Comparison of ENCODE assay signal across 31 mouse cellular contexts in genomic region chr6:134066112-134066511, GRCm38 (mm10). TPM values are rescaled to one million over a fixed set of nuclear protein-coding genes. Genes with fewer than 3 reads are reported as not detected.
DNase-seq lines count a peak whose midpoint lies in the region; ATAC-seq and TF ChIP-seq lines count a peak whose summit lies in the region.
"Had no signal": no experiment of that assay in that cellular context is flagged by ENCODE, and none has a peak within 500 bp of the region (broad histone marks: within the 10 kb centered on the region; RNA-seq: fewer than 3 reads in every experiment).

No protein-coding gene starts in this region.

- TF ChIP-seq CTCF in lung, adult 2 months (IDR thresholded peaks at IDR 0.05; ENCODE audit: insufficient read depth, low read length), result no peak
- TF ChIP-seq CTCF in small intestine, adult 2 months (IDR thresholded peaks at IDR 0.05; ENCODE audit: extremely low read depth, insufficient read length, insufficient replicate concordance, low read depth, low read length), result no peak

- DNase-seq in heart, postnatal 10 days, result no peak
- DNase-seq in lung, adult 2 months, result no peak
- DNase-seq in forebrain, embryonic 14.5 days (ENCODE audit: low spot score), result no peak
- DNase-seq in lung, postnatal 4 days, result no peak
- DNase-seq: adrenal gland, adult 8-10 months; cerebellum, adult 11 months; cerebellum, adult 9-10 months; cerebellum, postnatal 36 days; embryo, embryonic 11 days; gastrocnemius, adult 2 months; gastrocnemius, postnatal 36 days; heart, adult 18-20 months; kidney, adult 18-20 months; kidney, postnatal 25 days; liver; thymus, postnatal 14 days had no signal

- H3K27me3 ChIP-seq in heart, embryonic 11.5 days (ENCODE audit: control insufficient read depth, insufficient read depth, low read length), result no peaks in the 10 kb centered on the region
- no peaks in the 10 kb centered on the region for H3K27me3 ChIP-seq in lung, embryonic 16.5 days (ENCODE audit: control insufficient read depth, insufficient read depth, low read depth, low read length)
- no peaks in the 10 kb centered on the region for H3K27me3 ChIP-seq in intestine, embryonic 15.5 days (replicated peaks)
- H3K27me3 ChIP-seq in small intestine, adult 2 months (ENCODE audit: control insufficient read depth, insufficient read depth, low read length), result no peaks in the 10 kb centered on the region
- no peaks in the 10 kb centered on the region for H3K27me3 ChIP-seq in forebrain, embryonic 14.5 days (replicated peaks; ENCODE audit: control insufficient read depth, insufficient read depth, low read length)
- H3K27me3 ChIP-seq: CH12.LX; embryonic facial prominence, embryonic 12.5 days; forebrain, embryonic 15.5 days; heart, embryonic 15.5 days; hindbrain, embryonic 15.5 days; kidney, embryonic 15.5 days; neural tube, embryonic 13.5 days had no signal

- no peak overlapping the region for H3K9ac ChIP-seq in heart, embryonic 11.5 days (ENCODE audit: low read depth, low read length)
- H3K9ac ChIP-seq in lung, embryonic 16.5 days (ENCODE audit: low read length), result 0 out of 2 replicates have a peak overlapping the region, but pooled peaks have one; percentile 24
- H3K9ac ChIP-seq in intestine, embryonic 15.5 days, result no peak overlapping the region
- H3K9ac ChIP-seq in forebrain, embryonic 14.5 days (ENCODE audit: low read length), result no peak overlapping the region
- H3K9ac ChIP-seq: embryonic facial prominence, embryonic 12.5 days; forebrain, embryonic 15.5 days; heart, embryonic 15.5 days; hindbrain, embryonic 15.5 days; kidney, embryonic 15.5 days; liver, embryonic 14.5 days; neural tube, embryonic 13.5 days had no signal

- H3K4me3 ChIP-seq in heart, embryonic 11.5 days (ENCODE audit: low read depth, low read length), result no peak overlapping the region
- no peak overlapping the region for H3K4me3 ChIP-seq in lung, embryonic 16.5 days (ENCODE audit: low read length)
- no peak overlapping the region for H3K4me3 ChIP-seq in lung, adult 2 months (replicated peaks; ENCODE audit: extremely low read depth, low read depth, low read length)
- no peak overlapping the region for H3K4me3 ChIP-seq in intestine, embryonic 15.5 days (replicated peaks)
- H3K4me3 ChIP-seq in small intestine, adult 2 months (ENCODE audit: low read depth, low read length), result no peak overlapping the region
- H3K4me3 ChIP-seq in forebrain, embryonic 14.5 days (ENCODE audit: low read depth, low read length), result no peak overlapping the region
- H3K4me3 ChIP-seq: embryonic facial prominence, embryonic 12.5 days; forebrain, embryonic 15.5 days; gastrocnemius, adult 2 months; heart, embryonic 15.5 days; hindbrain, embryonic 10.5 days; hindbrain, embryonic 15.5 days; kidney, embryonic 15.5 days; neural tube, embryonic 13.5 days had no signal

- H3K4me1 ChIP-seq in heart, embryonic 11.5 days (ENCODE audit: control insufficient read depth, insufficient read depth, low read length), result peaks cover 44% of the 10 kb centered on the region
- H3K4me1 ChIP-seq in lung, embryonic 16.5 days (replicated peaks; ENCODE audit: control insufficient read depth, insufficient read depth, low read length), result peaks cover 13% of the 10 kb centered on the region
- peaks cover 8% of the 10 kb centered on the region for H3K4me1 ChIP-seq in lung, adult 2 months (ENCODE audit: control insufficient read depth, insufficient read depth, low read length)
- 0 out of 2 replicates have a peak, but pooled peaks cover 6% of the 10 kb centered on the region for H3K4me1 ChIP-seq in intestine, embryonic 15.5 days (replicated peaks)
- H3K4me1 ChIP-seq in small intestine, adult 2 months (ENCODE audit: control insufficient read depth, insufficient read depth, insufficient read length, low read length), result peaks cover 31% of the 10 kb centered on the region
- no peaks in the 10 kb centered on the region for H3K4me1 ChIP-seq in forebrain, embryonic 14.5 days (ENCODE audit: control insufficient read depth, insufficient read depth, low read length)
- H3K4me1 ChIP-seq: embryonic facial prominence, embryonic 12.5 days; forebrain, embryonic 15.5 days; hindbrain, embryonic 15.5 days had no signal

- no peak overlapping the region for H3K4me2 ChIP-seq in heart, embryonic 11.5 days
- no peak overlapping the region for H3K4me2 ChIP-seq in lung, embryonic 16.5 days (ENCODE audit: low read depth, low read length)
- no peak overlapping the region for H3K4me2 ChIP-seq in intestine, embryonic 15.5 days (replicated peaks)
- H3K4me2 ChIP-seq in forebrain, embryonic 14.5 days (ENCODE audit: low read length), result no peak overlapping the region
- H3K4me2 ChIP-seq: embryonic facial prominence, embryonic 12.5 days; forebrain, embryonic 15.5 days; heart, embryonic 15.5 days; hindbrain, embryonic 15.5 days; kidney, embryonic 15.5 days; midbrain, embryonic 11.5 days; neural tube, embryonic 13.5 days had no signal

- no peaks in the 10 kb centered on the region; the same call in 1 of the 2 replicates for H3K36me3 ChIP-seq in heart, embryonic 11.5 days (ENCODE audit: control insufficient read depth, insufficient read depth, low read length)
- peaks cover 10% of the 10 kb centered on the region for H3K36me3 ChIP-seq in lung, embryonic 16.5 days (ENCODE audit: control insufficient read depth, insufficient read depth, low read length)
- H3K36me3 ChIP-seq in intestine, embryonic 15.5 days, result no peaks in the 10 kb centered on the region
- H3K36me3 ChIP-seq in small intestine, adult 2 months (ENCODE audit: control insufficient read depth, insufficient read depth, low read length), result no peaks in the 10 kb centered on the region
- no peaks in the 10 kb centered on the region for H3K36me3 ChIP-seq in forebrain, embryonic 14.5 days (ENCODE audit: control insufficient read depth, insufficient read depth, low read length)
- H3K36me3 ChIP-seq: forebrain, embryonic 15.5 days; heart, embryonic 15.5 days; hindbrain, embryonic 15.5 days; neural tube, embryonic 13.5 days had no signal

- no peaks in the 10 kb centered on the region for H3K9me3 ChIP-seq in heart, embryonic 11.5 days (replicated peaks; ENCODE audit: control insufficient read depth, low read length)
- H3K9me3 ChIP-seq in lung, embryonic 16.5 days (ENCODE audit: control insufficient read depth, low read length), result no peaks in the 10 kb centered on the region
- no peaks in the 10 kb centered on the region for H3K9me3 ChIP-seq in intestine, embryonic 15.5 days
- H3K9me3 ChIP-seq in forebrain, embryonic 14.5 days (replicated peaks; ENCODE audit: control insufficient read depth, low read length), result no peaks in the 10 kb centered on the region
- H3K9me3 ChIP-seq: embryonic facial prominence, embryonic 12.5 days; forebrain, embryonic 15.5 days; heart, embryonic 15.5 days; hindbrain, embryonic 10.5 days; hindbrain, embryonic 15.5 days; kidney, embryonic 15.5 days; neural tube, embryonic 13.5 days had no signal

- TF ChIP-seq POLR2A in lung, adult 2 months (IDR thresholded peaks at IDR 0.05; ENCODE audit: borderline replicate concordance, extremely low read depth, low read depth, low read length), result no peak
- 0 out of 2 replicates have a peak, but pooled peaks have one; percentile 27 for TF ChIP-seq POLR2A in small intestine, adult 2 months (IDR thresholded peaks at IDR 0.05; ENCODE audit: low read depth, low read length)

- WGBS in heart, embryonic 11.5 days (ENCODE audit: insufficient replicate concordance), result 37% methylated on average over 6 of the region's 6 CpGs
- 43% methylated on average over 6 of the region's 6 CpGs for WGBS in lung, embryonic 16.5 days
- 52% methylated on average over 6 of the region's 6 CpGs for WGBS in lung, adult 2 months
- 42% methylated on average over 6 of the region's 6 CpGs for WGBS in intestine, embryonic 15.5 days
- 22% methylated on average over 6 of the region's 6 CpGs for WGBS in small intestine, adult 2 months
- 88% methylated on average over 6 of the region's 6 CpGs for WGBS in forebrain, embryonic 14.5 days

- peak overlapping the region; percentile 29 for H3K27ac ChIP-seq in heart, embryonic 11.5 days (ENCODE audit: low read depth, low read length)
- no peak overlapping the region for H3K27ac ChIP-seq in lung, embryonic 16.5 days (ENCODE audit: low read length)
- H3K27ac ChIP-seq in intestine, embryonic 15.5 days, result no peak overlapping the region
- peak overlapping the region; percentile 79 for H3K27ac ChIP-seq in small intestine, adult 2 months (ENCODE audit: insufficient read depth, low read depth, low read length)
- H3K27ac ChIP-seq in forebrain, embryonic 14.5 days (ENCODE audit: low read depth, low read length), result no peak overlapping the region
- H3K27ac ChIP-seq: embryonic facial prominence, embryonic 12.5 days; forebrain, embryonic 15.5 days; gastrocnemius, adult 2 months; hindbrain, embryonic 10.5 days; hindbrain, embryonic 15.5 days; kidney, embryonic 15.5 days; liver, embryonic 14.5 days; neural tube, embryonic 13.5 days had no signal

- 0 out of 2 replicates have a peak, but pooled peaks have one; percentile 22 for ATAC-seq in heart, embryonic 11.5 days (replicated peaks; ENCODE audit: insufficient number of reproducible peaks, low FRiP score, low TSS enrichment)
- ATAC-seq in lung, embryonic 16.5 days (ENCODE audit: low read depth), result no peak
- peak; percentile 93 for ATAC-seq in intestine, embryonic 15.5 days
- no peak for ATAC-seq in forebrain, embryonic 14.5 days
- ATAC-seq: forebrain, embryonic 15.5 days; lung, postnatal 0 days had no signal

- intact Hi-C loops in heart, postnatal 10 days (cut with DNase I), result no loop called here

RNA-seq across cellular contexts. Expression of gene Etv6, which starts 30.6 kb away (rescaled TPM):
- 16.0 and 17.9 TPM in 2 replicates for polyA plus RNA-seq in heart, embryonic 11.5 days (2014; fragmentation: Nextera tagmentation; extraction: Ambion mirVana)
- total RNA-seq in heart, postnatal 10 days (2021), result 10 to 100 TPM; 15.5 to 21.9 TPM
- polyA plus RNA-seq in lung, embryonic 16.5 days (2015; fragmentation: Nextera tagmentation; extraction: Ambion mirVana), result 12.6 and 14.0 TPM in 2 replicates
- 20.9 and 25.9 TPM in 2 replicates for polyA plus RNA-seq in lung, adult 2 months (2012; rRNA removed)
- polyA plus RNA-seq in intestine, embryonic 15.5 days (2015; fragmentation: Nextera tagmentation; extraction: Ambion mirVana), result 12.5 and 12.9 TPM in 2 replicates
- polyA plus RNA-seq in small intestine, adult 2 months (2012; rRNA removed), result 11.0 and 16.2 TPM in 2 replicates
- 5.9 and 6.1 TPM in 2 replicates for polyA plus RNA-seq in forebrain, embryonic 14.5 days (2014; fragmentation: Nextera tagmentation; extraction: Ambion mirVana)

Comparison
In these comparisons a context has a peak if more than half of its experiments do, and no peak if none do; other contexts are left out.
1. ATAC-seq: peak in heart, embryonic 11.5 days (single experiment) and intestine, embryonic 15.5 days (single experiment); none in lung, embryonic 16.5 days (single experiment) and forebrain, embryonic 14.5 days (single experiment).
2. H3K27ac ChIP-seq: peak in heart, embryonic 11.5 days (single experiment) and small intestine, adult 2 months (single experiment); none in lung, embryonic 16.5 days (single experiment), intestine, embryonic 15.5 days (single experiment) and forebrain, embryonic 14.5 days (single experiment).